Mouse (Mus musculus) small intestine, adult 2 months (tissue): ENCODE measurements at regions not wholly inside any gene's neighbourhood (a gene's known extent, or its start where the extent isn't known, plus 50 kb on each side); places are given as distances from the start of the nearest gene placed in this dataset.

Source experiments
- CTCF ChIP-seq: fragments of 200-500 bp; IDR thresholded peaks from 2 replicates; pipeline ENCODE4 v1.5.1; 2012; ENCODE audit warnings: low read depth, mild to moderate bottlenecking, control low read depth, inconsistent platforms, low read length, moderate library complexity, mixed read lengths; ENCODE audit not compliant: insufficient replicate concordance, insufficient read length; ENCODE audit errors: extremely low read depth
- POLR2A ChIP-seq: fragments of 200-500 bp; IDR thresholded peaks from 2 replicates; pipeline ENCODE4 v1.6.1; 2012; ENCODE audit warnings: low read depth, mild to moderate bottlenecking, control low read depth, inconsistent platforms, low read length, moderate library complexity

DNA sequence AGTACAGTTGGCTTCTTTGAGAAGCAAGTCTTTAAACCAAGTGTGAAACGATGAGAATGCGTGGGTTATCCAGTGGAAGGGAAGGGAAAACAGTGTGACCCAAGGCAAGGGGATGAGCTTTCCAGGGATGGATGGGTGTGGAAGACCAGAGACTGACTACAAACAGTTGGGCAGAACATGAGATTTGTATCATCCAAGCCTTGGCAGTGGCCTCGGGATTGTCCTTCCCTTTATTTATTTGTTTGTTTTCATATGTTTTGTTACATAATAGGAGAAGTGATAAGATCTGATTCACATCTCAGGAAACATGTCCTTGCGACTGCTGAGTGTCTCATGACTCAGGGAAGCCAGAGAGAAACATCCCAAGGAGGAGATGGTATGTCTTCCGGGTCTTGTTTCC lies 585.4 kb upstream of the Nox3 start:
- TF ChIP-seq CTCF: no peak
- TF ChIP-seq POLR2A: no peak
